Mouse (Mus musculus) liver, embryonic 15.5 days (tissue): Measurements from ENCODE around the gene Hspa1b. TPM values are rescaled to one million over a fixed set of nuclear protein-coding genes. Genes with fewer than 3 reads are reported as not detected.
"Not testable (repeated sequence)": the region's sequence is repeated elsewhere in the genome, so short reads cannot be mapped to it uniquely, and the experiment has no call there.

ENCODE experiments used
- ATAC-seq: fragments of 200-750 bp; cut with Nextera tagmentation; 2 replicates; pipeline ENCODE4 v1.8.0; 2017; ENCODE audit warnings: moderate number of reproducible peaks, mild to moderate bottlenecking, moderate library complexity; ENCODE audit not compliant: insufficient read depth
- H3K27ac ChIP-seq: fragments of 300-500 bp; sonication (generic); replicated peaks from 2 replicates; pipeline ENCODE4 v1.5.1; 2015; ENCODE audit warnings: mild to moderate bottlenecking, inconsistent platforms
- H3K27me3 ChIP-seq: fragments of 300-500 bp; sonication (generic); 2 replicates; pipeline ENCODE4 v1.6.1; 2015; ENCODE audit warnings: mild to moderate bottlenecking, inconsistent platforms
- H3K36me3 ChIP-seq: fragments of 300-500 bp; sonication (generic); replicated peaks from 2 replicates; pipeline ENCODE4 v1.6.1; 2015; ENCODE audit warnings: moderate library complexity, mild to moderate bottlenecking, inconsistent platforms
- H3K4me1 ChIP-seq: fragments of 300-500 bp; sonication (generic); replicated peaks from 2 replicates; pipeline ENCODE4 v1.6.1; 2015; ENCODE audit warnings: inconsistent platforms
- H3K4me2 ChIP-seq: fragments of 300-500 bp; sonication (generic); 2 replicates; pipeline ENCODE4 v1.6.1; 2015; ENCODE audit warnings: moderate library complexity, mild to moderate bottlenecking, inconsistent platforms
- H3K4me3 ChIP-seq: fragments of 300-500 bp; sonication (generic); replicated peaks from 2 replicates; pipeline ENCODE4 v1.5.1; 2015; ENCODE audit warnings: mild to moderate bottlenecking, inconsistent platforms
- H3K9ac ChIP-seq: fragments of 300-500 bp; sonication (generic); 2 replicates; pipeline ENCODE4 v1.6.1; 2015; ENCODE audit warnings: moderate library complexity, mild to moderate bottlenecking, inconsistent platforms
- H3K9me3 ChIP-seq: fragments of 300-500 bp; sonication (generic); replicated peaks from 2 replicates; pipeline ENCODE4 v1.6.1; 2016; ENCODE audit warnings: inconsistent platforms
- WGBS: fragments of 180-500 bp; shearing (Covaris S2); methylation state at CpG from one replicate; pipeline ENCODE4 v1.1.7; 2015; ENCODE audit warnings: mixed read lengths; ENCODE audit not compliant: insufficient replicate concordance; 5-methylcytosine and 5-hydroxymethylcytosine counted together
- polyA plus RNA-seq: library from polyadenylated mRNA; unstranded; fragments of >200 nt; fragmentation: Nextera tagmentation; extraction: Ambion mirVana; gene quantifications from 2 replicates; pipeline ENCODE4 v1.2.1, GENCODE M21; 2015

Hspa1b gene
- polyA plus RNA-seq, 1 experiment from 2014 or later: 0.14 TPM

DNA sequence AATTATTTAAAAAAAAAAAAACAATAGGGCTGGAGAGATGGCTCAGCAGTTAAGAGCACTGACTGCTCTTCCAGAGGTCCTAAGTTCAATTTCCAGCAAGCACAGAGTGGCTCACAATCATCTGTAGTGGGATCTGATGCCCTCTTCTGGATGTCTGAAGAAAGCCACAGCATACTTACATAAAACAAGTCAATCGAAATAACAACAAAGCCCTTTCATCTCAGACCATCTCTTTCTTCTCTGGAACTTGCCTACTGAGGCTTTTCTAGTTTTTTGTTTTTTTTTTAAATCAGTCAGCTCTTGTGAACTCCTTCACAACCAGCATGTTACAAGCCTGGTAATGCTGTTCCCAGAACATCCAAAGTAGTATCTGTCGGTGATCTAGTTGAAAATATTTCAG, 21.6 kb upstream of the Hspa1b start:
- Histone ChIP-seq H3K4me3 (peak overlapping the region; percentile 91), H3K4me1 (peaks cover 46% of the 10 kb centered on the region), H3K36me3 (peaks cover 12% of the 10 kb centered on the region), H3K9ac (peak overlapping the region; percentile 88), H3K4me2 (peak overlapping the region; percentile 80), H3K27ac (peak overlapping the region; percentile 98), H3K27me3 (no peaks in the 10 kb centered on the region), H3K9me3 (no peaks in the 10 kb centered on the region)
- 16% methylated on average over 2 of the region's 2 CpGs for WGBS
- ATAC-seq: no peak

DNA sequence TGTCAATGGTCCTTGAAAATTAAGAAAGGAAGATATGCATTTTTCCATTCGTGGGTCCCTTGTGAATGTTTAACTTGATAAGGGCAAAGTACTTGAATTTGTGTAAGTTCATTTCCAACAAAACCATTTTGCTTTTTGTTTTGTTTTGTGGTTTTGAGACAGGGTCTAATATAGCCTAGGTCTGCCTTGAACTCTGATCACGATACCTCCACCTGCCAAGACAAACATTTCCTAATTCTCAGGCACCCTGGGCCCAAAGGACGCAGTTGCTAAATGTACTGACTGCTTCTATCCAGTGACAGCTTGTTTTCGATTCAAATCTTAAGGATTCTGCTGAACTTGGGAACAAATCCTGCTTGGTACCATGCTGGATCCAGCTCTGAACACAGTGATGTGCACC, 20.6 kb upstream of the Hspa1b start:
- Histone ChIP-seq H3K4me3 (no peak overlapping the region), H3K9me3 (no peaks in the 10 kb centered on the region), H3K4me1 (peaks cover 39% of the 10 kb centered on the region), H3K27ac (no peak overlapping the region), H3K4me2 (no peak overlapping the region), H3K36me3 (peaks cover 1% of the 10 kb centered on the region), H3K9ac (no peak overlapping the region), H3K27me3 (no peaks in the 10 kb centered on the region)
- ATAC-seq: no peak
- WGBS: 69% methylated on average over 4 of the region's 4 CpGs

DNA sequence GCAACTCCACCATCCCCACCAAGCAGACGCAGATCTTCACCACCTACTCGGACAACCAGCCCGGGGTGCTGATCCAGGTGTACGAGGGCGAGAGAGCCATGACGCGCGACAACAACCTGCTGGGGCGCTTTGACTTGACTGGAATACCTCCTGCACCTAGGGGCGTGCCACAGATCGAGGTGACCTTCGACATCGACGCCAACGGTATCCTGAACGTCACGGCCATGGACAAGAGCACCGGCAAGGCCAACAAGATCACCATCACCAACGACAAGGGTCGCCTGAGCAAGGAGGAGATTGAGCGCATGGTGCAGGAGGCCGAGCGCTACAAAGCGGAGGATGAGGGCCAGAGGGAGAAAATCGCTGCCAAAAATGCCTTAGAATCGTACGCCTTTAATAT, 19.2 kb upstream of the Hspa1b start:
- Histone ChIP-seq H3K4me1 (peaks cover 27% of the 10 kb centered on the region), H3K4me2 (no peak overlapping the region), H3K9ac (no peak overlapping the region), H3K27ac (no peak overlapping the region), H3K9me3 (no peaks in the 10 kb centered on the region), H3K27me3 (peaks cover 9% of the 10 kb centered on the region), H3K36me3 (no peaks in the 10 kb centered on the region; the same call in 1 of the 2 replicates), H3K4me3 (no peak overlapping the region)
- no peak for ATAC-seq
- 87% methylated on average over 27 of the region's 27 CpGs for WGBS

DNA sequence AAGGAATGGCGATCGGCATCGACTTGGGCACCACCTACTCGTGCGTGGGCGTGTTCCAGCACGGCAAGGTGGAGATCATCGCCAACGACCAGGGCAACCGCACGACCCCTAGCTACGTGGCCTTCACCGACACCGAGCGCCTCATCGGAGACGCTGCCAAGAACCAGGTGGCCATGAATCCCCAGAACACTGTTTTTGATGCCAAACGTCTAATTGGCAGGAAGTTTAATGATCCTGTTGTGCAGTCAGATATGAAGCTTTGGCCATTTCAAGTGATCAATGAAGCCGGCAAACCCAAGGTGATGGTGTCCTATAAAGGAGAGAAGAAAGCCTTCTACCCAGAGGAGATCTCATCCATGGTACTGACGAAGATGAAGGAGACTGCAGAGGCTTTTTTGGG, 18.0 kb upstream of the Hspa1b start:
- ATAC-seq: no peak
- Histone ChIP-seq H3K9me3 (no peaks in the 10 kb centered on the region), H3K4me1 (peaks cover 24% of the 10 kb centered on the region), H3K4me2 (no peak overlapping the region), H3K27ac (no peak overlapping the region), H3K9ac (no peak overlapping the region), H3K4me3 (no peak overlapping the region), H3K27me3 (peaks cover 21% of the 10 kb centered on the region), H3K36me3 (no peaks in the 10 kb centered on the region; the same call in 1 of the 2 replicates)
- WGBS: 86% methylated on average over 20 of the region's 20 CpGs

DNA sequence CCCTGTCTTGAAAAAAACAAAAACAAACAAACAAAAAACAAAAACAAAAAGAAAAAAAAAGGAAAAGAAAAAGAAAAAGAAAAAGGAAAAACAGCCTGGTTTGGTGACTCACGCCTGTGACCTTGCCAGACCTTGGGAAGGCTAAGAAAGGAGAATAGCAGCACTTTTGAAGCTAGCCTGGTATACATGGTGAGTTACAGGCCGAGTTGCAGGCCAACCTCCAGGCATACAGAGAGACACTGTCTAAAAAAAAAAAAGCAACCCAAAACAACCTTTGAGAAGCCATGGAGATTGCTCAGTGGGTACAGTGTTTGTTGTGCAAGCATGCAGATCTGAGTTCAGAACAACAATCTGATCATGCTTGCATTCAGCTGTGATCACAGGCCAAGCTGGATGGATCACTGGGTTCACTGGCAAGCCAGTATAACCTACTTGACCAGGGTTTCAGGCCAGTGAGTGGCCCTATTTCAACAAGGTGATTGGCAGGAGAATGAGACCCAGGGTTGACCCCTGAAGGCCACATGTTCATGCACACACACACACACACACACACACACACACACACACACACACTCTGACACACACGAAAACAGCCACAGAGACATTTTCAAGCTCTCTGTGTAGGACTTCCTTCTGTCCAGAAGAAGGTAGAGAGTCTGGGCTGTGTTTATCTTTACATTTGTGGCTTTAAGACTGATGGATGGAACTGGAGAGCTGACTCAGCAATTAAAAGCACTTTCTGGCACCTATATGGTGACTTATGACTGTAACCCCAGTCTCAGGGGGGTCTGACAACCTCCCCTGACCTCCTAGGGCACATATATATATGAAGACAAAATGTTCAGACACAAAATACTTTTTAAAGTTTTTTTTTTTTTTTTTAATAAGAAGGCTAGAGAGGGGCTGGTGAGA, 16.8 kb upstream of the Hspa1b start:
- H3K27me3 ChIP-seq: peaks cover 28% of the 10 kb centered on the region
- H3K4me1 ChIP-seq: peaks cover 18% of the 10 kb centered on the region
- WGBS: 50% methylated on average over 3 of the region's 3 CpGs
- H3K4me3 ChIP-seq: no peak overlapping the region
- no peak overlapping the region for H3K9ac ChIP-seq
- no peaks in the 10 kb centered on the region; the same call in 1 of the 2 replicates for H3K36me3 ChIP-seq
- H3K27ac ChIP-seq: no peak overlapping the region
- H3K9me3 ChIP-seq: no peaks in the 10 kb centered on the region
- no peak overlapping the region for H3K4me2 ChIP-seq
- ATAC-seq: no peak

DNA sequence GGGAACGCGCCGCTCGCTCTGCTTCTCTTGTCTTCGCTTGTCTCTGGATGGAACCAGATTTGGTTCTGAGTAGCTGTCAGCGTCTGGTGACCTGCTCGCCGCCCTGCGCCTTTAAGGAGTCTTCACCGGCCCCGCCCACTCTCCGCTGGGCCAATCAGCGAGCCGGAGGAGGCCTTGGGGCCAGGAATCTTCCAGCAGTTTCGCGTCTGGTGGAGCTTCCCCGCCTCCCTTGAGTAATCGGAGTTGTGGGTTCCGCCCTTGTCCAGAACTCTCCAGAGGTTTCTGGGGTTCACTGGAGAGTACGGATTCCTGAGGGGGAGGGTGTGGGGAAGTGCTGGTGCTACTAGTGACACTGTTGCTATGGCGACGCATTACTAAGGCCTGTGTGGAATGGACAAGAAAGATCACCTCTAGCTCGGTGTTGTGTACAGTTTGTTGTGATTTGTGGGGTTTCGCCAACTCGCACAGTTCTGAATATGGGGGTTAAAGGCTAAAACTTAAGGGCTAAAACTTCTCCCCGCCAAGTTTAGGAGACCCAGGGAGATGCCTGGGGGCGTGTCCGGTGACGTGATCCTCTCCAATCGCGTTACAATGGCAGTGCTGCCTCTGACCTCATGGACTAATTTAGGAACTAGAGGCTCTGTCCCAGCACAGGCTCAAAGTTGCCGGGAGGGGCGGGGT, 13.2 kb upstream of the Hspa1b start, which contains the start of the genes Hspa1a and Hspa1l:
Gene Hspa1a (minus strand): TSS at position 88 of the 681 bp plus-strand sequence.
Gene Hspa1l (plus strand): TSS at position 635 of the 681 bp plus-strand sequence.
- under 1% methylated on average over 33 of the region's 33 CpGs for WGBS
- ATAC-seq: peak; percentile 83
- not testable (repeated sequence) for H3K27ac ChIP-seq, H3K36me3 ChIP-seq, H3K9ac ChIP-seq, H3K4me1 ChIP-seq, H3K9me3 ChIP-seq
- Histone ChIP-seq H3K4me2 (peak within 1 kb of the TSS; percentile 68), H3K4me3 (peak within 1 kb of the TSS; percentile 41), H3K27me3 (peaks cover 63% of the 10 kb centered on the region)

DNA sequence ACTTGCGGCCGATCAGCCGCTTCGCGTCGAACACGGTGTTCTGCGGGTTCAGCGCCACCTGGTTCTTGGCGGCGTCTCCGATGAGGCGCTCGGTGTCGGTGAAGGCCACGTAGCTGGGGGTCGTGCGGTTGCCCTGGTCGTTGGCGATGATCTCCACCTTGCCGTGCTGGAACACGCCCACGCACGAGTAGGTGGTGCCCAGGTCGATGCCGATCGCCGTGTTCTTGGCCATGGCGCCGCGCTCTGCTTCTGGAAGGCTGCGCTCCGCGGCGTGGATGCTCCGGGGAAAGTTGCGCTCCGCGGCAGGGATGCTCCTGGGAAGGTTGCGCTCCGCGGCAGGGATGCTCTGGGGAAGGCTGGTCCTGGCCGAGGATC, 12.6 kb upstream of the Hspa1b start:
- 1% methylated on average over 24 of the region's 43 CpGs for WGBS
- peak overlapping the region; percentile 41 for H3K4me3 ChIP-seq
- H3K27ac ChIP-seq, H3K9me3 ChIP-seq, H3K9ac ChIP-seq, H3K4me1 ChIP-seq, H3K36me3 ChIP-seq: not testable (repeated sequence)
- H3K27me3 ChIP-seq: peaks cover 64% of the 10 kb centered on the region
- ATAC-seq: peak; percentile 37; the same call in 1 of the 2 replicates
- H3K4me2 ChIP-seq: peak overlapping the region; percentile 68

DNA sequence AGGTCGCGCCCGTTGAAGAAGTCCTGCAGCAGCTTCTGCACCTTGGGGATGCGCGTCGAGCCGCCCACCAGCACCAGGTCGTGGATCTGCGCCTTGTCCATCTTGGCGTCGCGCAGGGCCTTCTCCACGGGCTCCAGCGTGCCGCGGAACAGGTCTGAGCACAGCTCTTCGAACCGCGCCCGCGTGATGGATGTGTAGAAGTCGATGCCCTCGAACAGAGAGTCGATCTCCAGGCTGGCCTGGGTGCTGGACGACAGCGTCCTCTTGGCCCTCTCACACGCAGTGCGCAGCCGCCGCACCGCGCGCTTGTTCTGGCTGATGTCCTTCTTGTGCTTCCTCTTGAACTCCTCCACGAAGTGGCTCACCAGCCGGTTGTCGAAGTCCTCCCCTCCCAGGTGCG, 11.8 kb upstream of the Hspa1b start:
- not testable (repeated sequence) for H3K27ac ChIP-seq, H3K4me2 ChIP-seq, H3K4me3 ChIP-seq, ATAC-seq, H3K9ac ChIP-seq, H3K36me3 ChIP-seq, H3K9me3 ChIP-seq, H3K4me1 ChIP-seq
- peaks cover 71% of the 10 kb centered on the region for H3K27me3 ChIP-seq
- 28% methylated on average over 24 of the region's 37 CpGs for WGBS

DNA sequence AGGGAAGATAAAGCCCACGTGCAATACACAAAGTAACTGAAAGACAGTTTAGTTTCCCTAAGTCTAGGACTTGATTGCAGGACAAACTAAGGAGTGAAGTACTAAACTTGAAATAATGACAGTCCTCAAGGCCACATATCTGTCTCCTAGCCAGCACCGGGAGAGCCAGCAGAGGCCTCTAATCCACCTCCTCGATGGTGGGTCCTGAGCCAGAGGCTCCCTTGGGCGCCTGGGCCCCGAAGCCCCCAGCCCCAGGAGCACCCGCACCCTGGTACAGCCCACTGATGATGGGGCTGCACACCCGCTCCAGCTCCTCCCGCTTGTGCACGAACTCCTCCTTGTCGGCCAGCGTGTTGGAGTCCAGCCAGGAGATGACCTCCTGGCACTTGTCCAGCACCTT, 10.8 kb upstream of the Hspa1b start, which contains the start of gene Gm20481:
Gene Gm20481 (plus strand): TSS at position 91 of the 400 bp plus-strand sequence.
- WGBS: 57% methylated on average over 8 of the region's 11 CpGs
- H3K27ac ChIP-seq, ATAC-seq, H3K4me1 ChIP-seq, H3K4me3 ChIP-seq, H3K9me3 ChIP-seq, H3K4me2 ChIP-seq, H3K36me3 ChIP-seq, H3K9ac ChIP-seq: not testable (repeated sequence)
- peaks cover 82% of the 10 kb centered on the region for H3K27me3 ChIP-seq

DNA sequence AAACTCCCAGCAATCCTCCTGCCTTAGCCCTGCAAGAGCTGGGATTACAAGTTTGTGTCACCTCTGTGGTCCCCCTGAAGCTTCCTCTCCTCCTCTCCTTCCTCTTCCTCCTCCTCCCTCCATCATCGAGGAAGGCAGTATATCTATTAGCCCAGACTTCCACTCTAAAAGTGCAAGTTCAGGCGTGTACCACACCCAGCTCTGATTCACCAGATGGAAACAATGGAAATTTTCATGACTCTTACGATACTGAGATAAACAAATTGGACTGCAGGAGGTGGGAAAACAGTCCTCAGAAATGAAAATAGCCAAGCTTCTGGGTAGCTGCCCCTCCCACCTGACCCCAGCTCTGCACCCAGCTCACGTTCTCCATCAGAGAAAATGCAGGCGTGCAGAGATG, 6.6 kb upstream of the Hspa1b start:
- no peaks in the 10 kb centered on the region for H3K9me3 ChIP-seq
- no peaks in the 10 kb centered on the region; the same call in 1 of the 2 replicates for H3K4me1 ChIP-seq
- no peaks in the 10 kb centered on the region for H3K36me3 ChIP-seq
- peaks cover 87% of the 10 kb centered on the region for H3K27me3 ChIP-seq
- H3K27ac ChIP-seq: no peak overlapping the region
- no peak overlapping the region for H3K4me2 ChIP-seq
- ATAC-seq: no peak
- no peak overlapping the region for H3K4me3 ChIP-seq
- 38% methylated on average over 5 of the region's 5 CpGs for WGBS
- no peak overlapping the region for H3K9ac ChIP-seq

DNA sequence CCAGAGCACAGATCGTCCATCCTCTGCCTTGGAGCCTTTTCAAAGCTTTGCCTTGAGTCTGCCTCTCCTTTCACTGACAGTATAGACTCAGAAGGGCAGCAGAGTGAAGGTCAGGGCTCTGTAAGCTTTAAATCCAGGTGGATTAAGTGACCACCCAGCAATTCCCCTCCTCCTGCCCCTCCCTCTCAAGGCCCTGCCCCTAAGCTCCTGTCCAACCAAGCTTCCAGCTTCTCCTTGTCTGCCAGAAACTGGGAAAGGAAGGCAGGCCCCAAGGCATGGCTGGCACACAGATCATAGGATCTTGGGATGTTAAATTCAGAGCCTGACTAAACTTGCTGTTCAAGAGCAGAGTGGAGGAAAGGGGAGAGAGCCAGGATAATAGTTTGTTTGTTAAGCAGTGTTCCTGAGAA, 5.6 kb upstream of the Hspa1b start:
- peaks cover 8% of the 10 kb centered on the region for H3K4me1 ChIP-seq
- H3K9me3 ChIP-seq: no peaks in the 10 kb centered on the region
- H3K27ac ChIP-seq: no peak overlapping the region
- H3K4me2 ChIP-seq: no peak overlapping the region
- H3K4me3 ChIP-seq: no peak overlapping the region
- WGBS: 29% methylated on average over 1 of the region's 1 CpGs
- peaks cover 88% of the 10 kb centered on the region for H3K27me3 ChIP-seq
- ATAC-seq: no peak
- no peak overlapping the region for H3K9ac ChIP-seq
- no peaks in the 10 kb centered on the region for H3K36me3 ChIP-seq
